ENCODE assay signal across 7 mouse cellular contexts in the genomic region with DNA sequence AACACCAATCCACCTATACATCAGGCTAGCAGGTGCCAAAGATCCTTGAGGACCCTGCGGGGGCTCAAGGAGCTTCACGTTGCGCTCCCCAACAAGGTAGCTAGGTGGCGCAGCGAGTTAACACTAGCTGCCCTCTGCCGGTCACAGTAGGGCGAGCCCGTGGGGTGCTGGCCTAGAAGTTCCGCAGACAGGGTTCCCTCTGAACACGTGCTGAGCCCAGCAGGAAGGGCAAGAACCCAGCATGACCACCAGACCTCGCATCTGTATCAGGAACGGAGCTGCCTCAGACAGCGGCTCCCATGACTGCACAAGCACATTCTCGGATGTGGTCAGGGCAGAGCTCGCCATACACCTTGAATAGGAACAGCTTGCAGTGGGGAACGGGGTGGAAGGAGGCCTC. TPM values are rescaled to one million over a fixed set of nuclear protein-coding genes. Genes with fewer than 3 reads are reported as not detected.
DNase-seq lines count a peak whose midpoint lies in the region; ATAC-seq and TF ChIP-seq lines count a peak whose summit lies in the region.

No protein-coding gene starts in this region.

- H3K4me1 ChIP-seq in hindbrain, embryonic 16.5 days (ENCODE audit: control insufficient read depth, insufficient read depth, low read depth, low read length) = peaks cover 68% of the 10 kb centered on the region
- peaks cover 44% of the 10 kb centered on the region for H3K4me1 ChIP-seq in midbrain, embryonic 10.5 days
- H3K4me1 ChIP-seq in small intestine, adult 2 months (ENCODE audit: control insufficient read depth, insufficient read depth, insufficient read length, low read length) = peaks cover 11% of the 10 kb centered on the region

- intact Hi-C loops in gastrocnemius, adult 2 months (cut with DNase I) = loop anchor here (2.0 to 5.0 kb wide), 3 partner anchors 35 to 75 kb away; a partner anchor contains a TSS
- intact Hi-C loops in left cerebral cortex, postnatal 25 days (cut with DNase I) = loop anchor here (1.0 kb wide), 1 partner anchor 74 kb away; no protein-coding TSS in a partner anchor

- peak overlapping the region; percentile 96 for H3K27ac ChIP-seq in gastrocnemius, adult 2 months
- peak overlapping the region; percentile 31; the same call in 1 of the 2 replicates for H3K27ac ChIP-seq in hindbrain, embryonic 16.5 days (ENCODE audit: low read depth, low read length)
- peak overlapping the region; percentile 52; the same call in 1 of the 2 replicates for H3K27ac ChIP-seq in midbrain, embryonic 10.5 days (replicated peaks)
- no peak overlapping the region for H3K27ac ChIP-seq in small intestine, adult 2 months (ENCODE audit: insufficient read depth, low read depth, low read length)

- peak overlapping the region; percentile 39; the same call in 1 of the 2 replicates for H3K9ac ChIP-seq in hindbrain, embryonic 16.5 days (ENCODE audit: low read depth, low read length)

- H3K4me2 ChIP-seq in hindbrain, embryonic 16.5 days (ENCODE audit: low read length) = peak overlapping the region; percentile 41

- peak; percentile 71 to 88 for DNase-seq in adrenal gland, adult (ENCODE audit: inconsistent age in 2 of 2, low spot score in 1 of 2)
- DNase-seq in cerebellum, postnatal 4 days (ENCODE audit: low spot score in 2 of 2) = peak; percentile 55 to 77
- DNase-seq in gastrocnemius, adult 2 months = peak; percentile 91
- DNase-seq in left cerebral cortex, postnatal 25 days (ENCODE audit: low spot score in 2 of 2) = peak; percentile 73 to 77
- DNase-seq in midbrain, embryonic 10.5 days (ENCODE audit: low spot score) = peak; percentile 81

- H3K4me3 ChIP-seq in gastrocnemius, adult 2 months = peak overlapping the region; percentile 56
- H3K4me3 ChIP-seq in hindbrain, embryonic 16.5 days (ENCODE audit: low read length) = peak overlapping the region; percentile 23; the same call in 1 of the 2 replicates
- peak overlapping the region; percentile 33 for H3K4me3 ChIP-seq in midbrain, embryonic 10.5 days
- H3K4me3 ChIP-seq in small intestine, adult 2 months (ENCODE audit: low read depth, low read length) = peak overlapping the region; percentile 7; the same call in 1 of the 2 replicates

- H3K36me3 ChIP-seq in hindbrain, embryonic 16.5 days (ENCODE audit: control insufficient read depth, insufficient read depth, low read length) = no peaks in the 10 kb centered on the region
- H3K36me3 ChIP-seq in midbrain, embryonic 10.5 days = no peaks in the 10 kb centered on the region
- no peaks in the 10 kb centered on the region for H3K36me3 ChIP-seq in small intestine, adult 2 months (ENCODE audit: control insufficient read depth, insufficient read depth, low read length)

- H3K27me3 ChIP-seq in hindbrain, embryonic 16.5 days (replicated peaks; ENCODE audit: control insufficient read depth, insufficient read depth, low read length) = peaks cover 23% of the 10 kb centered on the region
- peaks cover 100% of the 10 kb centered on the region for H3K27me3 ChIP-seq in midbrain, embryonic 10.5 days (ENCODE audit: low read depth, poor library complexity, severe bottlenecking)
- H3K27me3 ChIP-seq in small intestine, adult 2 months (ENCODE audit: control insufficient read depth, insufficient read depth, low read length) = no peaks in the 10 kb centered on the region

- ATAC-seq in hindbrain, embryonic 16.5 days = peak; percentile 44

- H3K9me3 ChIP-seq in hindbrain, embryonic 16.5 days (ENCODE audit: control insufficient read depth, low read length) = no peaks in the 10 kb centered on the region
- H3K9me3 ChIP-seq in midbrain, embryonic 10.5 days (replicated peaks) = no peaks in the 10 kb centered on the region

- WGBS in hindbrain, embryonic 16.5 days = 2% methylated on average over 16 of the region's 16 CpGs
- WGBS in midbrain, embryonic 10.5 days = under 1% methylated on average over 16 of the region's 16 CpGs
- WGBS in small intestine, adult 2 months = 10% methylated on average over 16 of the region's 16 CpGs

- no peak for TF ChIP-seq POLR2A in small intestine, adult 2 months (IDR thresholded peaks at IDR 0.05; ENCODE audit: low read depth, low read length)

- TF ChIP-seq CTCF in gastrocnemius, adult 2 months (IDR thresholded peaks at IDR 0.05) = no peak; the same call in 1 of the 2 replicates
- TF ChIP-seq CTCF in small intestine, adult 2 months (IDR thresholded peaks at IDR 0.05; ENCODE audit: extremely low read depth, insufficient read length, insufficient replicate concordance, low read depth, low read length) = peak; percentile 100

RNA-seq across cellular contexts. Expression of a gene that starts 14.8 kb away (rescaled TPM):
- total RNA-seq in gastrocnemius, adult 2 months (2021) = under 1 TPM; 0.36 to 0.78 TPM
- polyA plus RNA-seq in hindbrain, embryonic 16.5 days (2015; fragmentation: Nextera tagmentation; extraction: Ambion mirVana) = 0.82 and 0.89 TPM in 2 replicates
- under 1 TPM in 1 of 2 experiments, not detected in 1; 0.71 TPM for total RNA-seq in left cerebral cortex, postnatal 25 days (2021)
- 1.1 and 1.4 TPM in 2 replicates for polyA plus RNA-seq in midbrain, embryonic 10.5 days (2016; fragmentation: Nextera tagmentation; extraction: Ambion mirVana)
- polyA plus RNA-seq in small intestine, adult 2 months (2012; rRNA removed) = 0.30 TPM in 2 replicates

RNA-seq across cellular contexts. Expression of a gene that starts 36.4 kb away (rescaled TPM):
- total RNA-seq in gastrocnemius, adult 2 months (2021) = 1 to 10 TPM; 1.1 to 1.3 TPM
- 2.6 and 3.2 TPM in 2 replicates for polyA plus RNA-seq in hindbrain, embryonic 16.5 days (2015; fragmentation: Nextera tagmentation; extraction: Ambion mirVana)
- 1 to 10 TPM; 2.8 to 3.5 TPM for total RNA-seq in left cerebral cortex, postnatal 25 days (2021)
- 4.8 and 5.8 TPM in 2 replicates for polyA plus RNA-seq in midbrain, embryonic 10.5 days (2016; fragmentation: Nextera tagmentation; extraction: Ambion mirVana)
- 4.2 and 8.2 TPM in 2 replicates for polyA plus RNA-seq in small intestine, adult 2 months (2012; rRNA removed)

RNA-seq across cellular contexts. Expression of a gene that starts 49.9 kb away (rescaled TPM):
- total RNA-seq in gastrocnemius, adult 2 months (2021) = 10 to 100 TPM; 18.7 to 24.3 TPM
- polyA plus RNA-seq in hindbrain, embryonic 16.5 days (2015; fragmentation: Nextera tagmentation; extraction: Ambion mirVana) = 12.4 and 15.5 TPM in 2 replicates
- total RNA-seq in left cerebral cortex, postnatal 25 days (2021) = 10 to 100 TPM; 97.8 to 97.9 TPM
- polyA plus RNA-seq in midbrain, embryonic 10.5 days (2016; fragmentation: Nextera tagmentation; extraction: Ambion mirVana) = 24.8 and 26.3 TPM in 2 replicates
- polyA plus RNA-seq in small intestine, adult 2 months (2012; rRNA removed) = 57.2 and 104 TPM in 2 replicates

RNA-seq across cellular contexts. Expression of a gene that starts 51.5 kb away (rescaled TPM):
- 10 to 100 TPM; 45.6 to 57.5 TPM for total RNA-seq in gastrocnemius, adult 2 months (2021)
- 66.8 and 71.2 TPM in 2 replicates for polyA plus RNA-seq in hindbrain, embryonic 16.5 days (2015; fragmentation: Nextera tagmentation; extraction: Ambion mirVana)
- 10 to 100 TPM; 85.2 to 90.1 TPM for total RNA-seq in left cerebral cortex, postnatal 25 days (2021)
- 56.4 and 58.1 TPM in 2 replicates for polyA plus RNA-seq in midbrain, embryonic 10.5 days (2016; fragmentation: Nextera tagmentation; extraction: Ambion mirVana)
- 38.3 and 55.2 TPM in 2 replicates for polyA plus RNA-seq in small intestine, adult 2 months (2012; rRNA removed)
